Comparison of ENCODE assay signal across 8 mouse cellular contexts in genomic region chr10:111506101-111506925, GRCm38 (mm10). TPM values are rescaled to one million over a fixed set of nuclear protein-coding genes. Genes with fewer than 3 reads are reported as not detected.
DNase-seq lines count a peak whose midpoint lies in the region; ATAC-seq and TF ChIP-seq lines count a peak whose summit lies in the region.

Phlda1 (plus strand) TSS chr10:111506286.

- intact Hi-C loops in heart, postnatal 25 days (cut with DNase I): loop anchor here (1.0 to 5.0 kb wide), 3 partner anchors 38 to 96 kb away; no protein-coding TSS in a partner anchor

- TF ChIP-seq CTCF in ES-Bruce4 (IDR thresholded peaks at IDR 0.05; ENCODE audit: low read depth, low read length): no peak
- TF ChIP-seq CTCF in lung, adult 2 months (IDR thresholded peaks at IDR 0.05; ENCODE audit: insufficient read depth, low read length): no peak

- H3K36me3 ChIP-seq in ES-Bruce4 (ENCODE audit: control insufficient read depth, insufficient read depth, low read length, poor library complexity, severe bottlenecking): no peaks in the 10 kb centered on the region
- H3K36me3 ChIP-seq in forebrain, embryonic 15.5 days: no peaks in the 10 kb centered on the region

- peak within 1 kb of the TSS; percentile 74 for H3K9ac ChIP-seq in ES-Bruce4 (ENCODE audit: low read depth, poor library complexity, severe bottlenecking)
- peak within 1 kb of the TSS; percentile 85 for H3K9ac ChIP-seq in forebrain, embryonic 15.5 days (replicated peaks)

- DNase-seq in cerebellum, adult 11 months: peak; percentile 76
- DNase-seq in heart, postnatal 25 days (ENCODE audit: low spot score): peak; percentile 94
- DNase-seq in layer of hippocampus, adult 18-20 months (ENCODE audit: low spot score in 2 of 2): peak; percentile 90 to 95
- peak; percentile 96 for DNase-seq in lung, adult 2 months
- peak; percentile 91 to 93 for DNase-seq in thymus, adult 18-20 months

- H3K27ac ChIP-seq in ES-Bruce4 (ENCODE audit: insufficient read depth, low read length): no peak within 1 kb of the TSS
- H3K27ac ChIP-seq in forebrain, embryonic 15.5 days (replicated peaks): peak within 1 kb of the TSS; percentile 96

- no peaks in the 10 kb centered on the region for H3K4me1 ChIP-seq in ES-Bruce4 (ENCODE audit: control insufficient read depth, insufficient read depth, low read length)
- peaks cover 22% of the 10 kb centered on the region for H3K4me1 ChIP-seq in forebrain, embryonic 15.5 days
- H3K4me1 ChIP-seq in lung, adult 2 months (ENCODE audit: control insufficient read depth, insufficient read depth, low read length): peaks cover 7% of the 10 kb centered on the region

- ATAC-seq in forebrain, embryonic 15.5 days (replicated peaks): peak; percentile 92
- peak; percentile 78 for ATAC-seq in neutrophil, adult 5-6 weeks (ENCODE audit: extremely low read depth, insufficient number of reproducible peaks, low FRiP score, poor library complexity, severe bottlenecking)

- no peaks in the 10 kb centered on the region for H3K27me3 ChIP-seq in ES-Bruce4 (ENCODE audit: control insufficient read depth, insufficient read depth, low read length, poor library complexity, severe bottlenecking)
- H3K27me3 ChIP-seq in forebrain, embryonic 15.5 days: no peaks in the 10 kb centered on the region

- peak within 1 kb of the TSS; percentile 85 for H3K4me3 ChIP-seq in ES-Bruce4 (ENCODE audit: low read depth, low read length)
- peak within 1 kb of the TSS; percentile 93 for H3K4me3 ChIP-seq in forebrain, embryonic 15.5 days
- H3K4me3 ChIP-seq in lung, adult 2 months (replicated peaks; ENCODE audit: extremely low read depth, low read depth, low read length): peak within 1 kb of the TSS; percentile 77

- no peak for TF ChIP-seq EP300 in ES-Bruce4 (IDR thresholded peaks at IDR 0.05; ENCODE audit: insufficient read depth, low read depth, low read length)

- no peaks in the 10 kb centered on the region for H3K9me3 ChIP-seq in ES-Bruce4 (replicated peaks; ENCODE audit: control insufficient read depth, insufficient read depth, low read length, poor library complexity, severe bottlenecking)
- H3K9me3 ChIP-seq in forebrain, embryonic 15.5 days: no peaks in the 10 kb centered on the region

- WGBS in forebrain, embryonic 15.5 days: under 1% methylated on average over 68 of the region's 94 CpGs
- under 1% methylated on average over 93 of the region's 94 CpGs for WGBS in lung, adult 2 months

- peak; percentile 12 for TF ChIP-seq POLR2A in ES-Bruce4 (IDR thresholded peaks at IDR 0.05; ENCODE audit: insufficient read depth, low read length)
- TF ChIP-seq POLR2A in lung, adult 2 months (IDR thresholded peaks at IDR 0.05; ENCODE audit: borderline replicate concordance, extremely low read depth, low read depth, low read length): peak; percentile 93

- H3K4me2 ChIP-seq in forebrain, embryonic 15.5 days (replicated peaks): peak within 1 kb of the TSS; percentile 75

RNA-seq across cellular contexts. Expression of gene Phlda1, which starts in this region (rescaled TPM):
- polyA plus RNA-seq in ES-Bruce4 (2011; ENCODE audit: insufficient read depth, insufficient read length, low read depth, missing spikeins): 12.6 and 15.3 TPM in 2 replicates
- polyA plus RNA-seq in forebrain, embryonic 15.5 days (2015; fragmentation: Nextera tagmentation; extraction: Ambion mirVana): 23.3 and 24.3 TPM in 2 replicates
- 10 to 100 TPM; 16.9 to 18.8 TPM for total RNA-seq in heart, postnatal 25 days (2021)
- 10 to 100 TPM; 16.7 to 20.5 TPM for total RNA-seq in layer of hippocampus, adult 18-20 months (2021)
- polyA plus RNA-seq in lung, adult 2 months (2012; rRNA removed): 32.7 and 54.1 TPM in 2 replicates
- 2.0 and 4.5 TPM in 2 replicates for total RNA-seq in neutrophil, adult 5-6 weeks (2017)
